Mouse (Mus musculus) 3134 (cell line): Measurements from ENCODE around the gene Slpi.
"Not testable (repeated sequence)": the region's sequence is repeated elsewhere in the genome, so short reads cannot be mapped to it uniquely, and the experiment has no call there.

Experiments
- DNase-seq: peaks from one replicate; pipeline ENCODE4 v3.0.0-alpha.2; 2011; ENCODE audit warnings: low spot score; ENCODE audit not compliant: insufficient read length; ENCODE audit errors: extremely low read depth

Slpi gene

DNA sequence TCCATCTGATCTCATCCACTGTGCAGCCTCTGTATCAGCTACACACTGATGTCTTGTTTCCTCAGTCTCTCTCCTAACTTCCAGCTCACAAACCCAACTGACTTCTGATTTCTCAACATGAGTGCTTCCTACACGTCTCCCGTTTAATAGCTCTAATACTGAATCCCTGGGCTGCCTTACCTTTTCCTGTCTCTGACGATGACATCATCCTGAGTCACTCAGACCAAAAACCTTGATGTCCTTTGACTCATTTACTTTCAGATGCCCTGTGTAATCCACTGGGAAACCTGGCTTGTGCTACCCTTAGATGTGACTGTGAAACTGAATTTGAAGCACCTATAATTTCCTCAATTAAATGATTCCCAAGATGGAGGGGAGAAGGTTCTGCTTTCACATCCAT, 5.9 kb downstream of the Slpi start:
- DNase-seq: no peak

DNA sequence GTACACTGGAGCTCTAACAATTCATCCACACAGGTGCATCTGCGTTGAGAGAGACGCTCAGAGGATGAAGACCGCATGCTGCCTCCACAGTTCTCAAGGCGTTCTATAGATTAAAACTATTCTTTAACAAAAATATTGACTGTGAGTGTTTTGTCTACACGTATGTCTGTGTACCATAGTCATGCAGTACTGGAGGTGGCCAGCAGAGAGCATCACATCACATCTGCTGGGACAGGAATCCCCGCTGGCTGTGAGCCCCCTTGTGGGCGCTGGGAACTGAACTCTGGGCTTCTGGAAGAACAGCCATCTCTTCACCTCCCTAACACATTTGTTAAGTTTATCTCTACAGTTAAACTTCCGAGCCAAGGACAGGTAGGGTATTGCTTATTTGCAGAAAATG, 7.2 kb downstream of the Slpi start:
- DNase-seq: no peak

DNA sequence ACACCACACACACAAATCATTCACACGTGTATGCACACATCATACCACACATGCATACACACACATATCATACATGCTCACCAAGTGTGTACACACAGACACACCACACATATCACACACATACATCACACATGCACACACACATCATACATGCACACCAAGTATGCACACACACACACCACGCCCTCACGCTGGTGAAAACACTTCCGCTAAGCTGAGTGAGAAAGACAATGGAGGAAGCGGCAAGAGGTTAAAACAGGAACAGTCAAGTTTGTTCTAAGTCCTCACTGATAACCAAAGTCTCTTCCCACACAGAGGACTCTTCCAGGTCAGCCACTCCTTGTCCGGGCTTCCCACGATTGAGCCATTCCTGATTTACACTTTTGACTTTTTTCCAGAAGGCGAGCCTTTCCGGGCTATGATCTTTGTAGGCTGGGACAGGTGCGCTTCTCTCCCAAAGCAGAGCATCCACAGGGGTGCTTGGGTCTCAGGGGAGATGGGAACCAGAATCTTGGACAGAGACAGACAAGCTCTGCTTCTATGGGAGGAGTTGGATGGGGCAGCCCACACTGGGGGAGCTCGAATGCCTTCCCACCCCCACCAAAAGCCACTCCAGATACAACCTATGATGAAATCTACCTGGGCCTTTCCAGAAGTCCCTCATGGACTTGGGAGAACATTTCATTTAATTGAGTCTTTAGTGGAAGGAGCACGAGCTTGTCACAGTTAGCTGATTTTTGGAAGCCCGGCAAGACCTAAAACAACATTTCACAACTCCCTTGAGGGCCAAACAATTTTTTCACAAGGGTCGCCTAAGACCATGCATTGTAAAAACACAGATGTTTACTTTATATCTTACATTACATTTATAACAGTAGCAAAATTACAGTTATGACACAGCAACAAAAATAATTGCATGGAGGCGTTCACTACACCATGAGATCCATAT, 11.1 kb downstream of the Slpi start:
- DNase-seq: peak; percentile 43

DNA sequence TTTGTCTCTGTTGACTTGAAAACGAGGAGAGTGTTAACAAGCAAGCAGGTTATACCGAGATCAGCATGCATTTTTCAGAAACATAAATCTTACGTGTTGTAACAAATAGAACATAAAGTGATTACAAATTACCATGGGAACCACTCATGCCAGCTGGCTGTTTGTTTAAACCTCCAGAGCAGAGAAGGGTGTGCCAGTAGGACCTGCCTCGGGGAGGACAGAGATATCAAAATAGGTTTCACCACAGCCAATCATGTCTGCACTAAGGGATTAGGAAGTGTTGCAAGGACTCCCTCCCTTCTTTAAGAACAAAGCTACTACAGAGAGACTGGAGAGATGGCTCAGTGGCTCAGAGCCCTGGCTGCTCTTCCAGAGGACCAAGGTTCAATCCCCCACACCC, 15.7 kb downstream of the Slpi start:
- DNase-seq: no peak

DNA sequence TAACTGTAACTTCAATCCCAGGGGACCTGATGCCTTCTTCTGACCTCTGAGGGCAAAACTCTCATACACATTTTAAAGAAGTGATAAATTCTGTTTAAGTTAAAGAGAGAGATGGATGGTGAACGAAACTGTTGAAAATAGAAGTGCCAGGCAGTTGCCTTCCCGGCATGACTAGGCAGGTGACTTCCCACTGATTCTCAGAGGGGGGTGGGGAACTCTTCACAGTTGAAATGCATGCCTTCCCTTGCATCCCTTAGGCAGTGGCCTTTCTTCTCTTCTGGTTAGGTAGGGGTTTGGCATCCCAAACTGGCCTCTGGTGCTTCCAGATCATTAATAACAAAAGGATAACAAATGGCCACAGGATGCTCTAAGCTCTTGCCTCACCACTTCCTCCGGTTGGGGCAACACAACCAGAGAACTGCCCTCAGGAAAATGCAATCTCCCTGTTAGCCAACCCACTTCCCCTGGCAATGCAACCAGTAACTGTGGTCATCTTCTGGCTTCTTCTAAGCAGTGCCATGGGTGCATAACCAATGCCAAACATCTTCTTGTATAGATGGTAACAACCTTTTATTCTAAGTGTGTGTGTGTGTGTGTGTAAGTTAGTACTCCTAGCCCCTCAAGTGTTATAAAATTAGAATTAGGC, 16.4 kb downstream of the Slpi start:
- peak; percentile 50 for DNase-seq

DNA sequence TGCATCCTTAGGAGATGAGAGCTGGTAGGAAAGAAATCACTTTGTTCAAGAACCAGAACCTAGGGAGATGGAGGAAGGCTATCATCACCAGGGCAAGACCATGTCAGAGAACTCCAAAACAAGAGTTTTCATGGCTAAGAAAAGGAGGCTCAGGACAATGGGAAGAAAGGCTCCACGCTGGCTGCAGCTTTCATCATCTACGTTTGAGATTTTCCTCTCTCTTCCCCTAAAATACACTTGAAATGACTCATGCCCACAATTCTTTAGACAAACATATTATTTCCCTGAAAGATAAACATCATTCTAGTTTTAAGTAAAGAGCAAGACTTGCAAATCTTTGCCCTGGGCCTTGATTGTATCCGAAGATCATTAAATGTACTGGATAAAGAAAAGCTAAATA, 17.5 kb downstream of the Slpi start:
- no peak for DNase-seq

DNA sequence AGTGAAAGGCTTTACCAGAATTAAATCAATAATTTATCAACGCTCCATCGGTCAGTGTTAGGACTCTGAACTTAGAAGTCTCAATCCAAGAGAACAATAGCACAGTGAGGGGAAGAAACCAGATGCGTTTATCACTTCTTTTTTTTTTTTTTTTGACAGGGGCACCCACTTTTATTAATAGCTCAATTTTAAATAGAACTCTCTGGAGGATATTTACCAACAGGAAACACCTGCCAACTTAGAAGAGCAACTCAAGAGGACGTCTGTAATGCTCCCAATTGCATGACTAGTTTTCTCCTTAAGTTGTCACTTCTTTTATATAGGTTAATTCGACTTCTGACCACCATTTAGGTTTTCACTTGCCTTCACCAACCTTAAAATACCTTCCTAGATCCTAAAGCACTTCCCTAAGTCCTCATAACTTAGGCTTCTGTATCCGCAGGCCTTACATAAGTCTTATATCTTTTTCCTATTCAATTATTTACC, 20.2 kb downstream of the Slpi start:
- no peak for DNase-seq

DNA sequence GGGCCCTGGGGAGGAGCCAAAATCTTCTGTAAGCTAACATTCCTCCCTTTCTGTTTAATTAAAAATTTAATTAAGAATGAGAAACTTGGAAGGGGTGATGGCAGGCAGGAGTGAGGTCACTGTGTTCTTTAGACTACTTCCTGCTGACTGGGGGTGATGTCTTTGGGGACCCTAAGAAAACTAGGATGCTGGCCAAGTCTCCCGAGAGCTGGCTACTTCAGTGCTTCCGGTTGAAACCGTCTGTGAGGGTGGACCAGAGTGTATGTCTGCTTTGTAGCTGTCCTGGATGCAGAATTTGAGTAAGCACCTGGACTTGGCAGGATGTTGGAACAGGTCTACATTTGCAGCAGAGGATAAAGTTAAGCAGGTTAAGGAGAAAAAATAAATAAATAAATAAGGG, 21.9 kb downstream of the Slpi start:
- DNase-seq: no peak

DNA sequence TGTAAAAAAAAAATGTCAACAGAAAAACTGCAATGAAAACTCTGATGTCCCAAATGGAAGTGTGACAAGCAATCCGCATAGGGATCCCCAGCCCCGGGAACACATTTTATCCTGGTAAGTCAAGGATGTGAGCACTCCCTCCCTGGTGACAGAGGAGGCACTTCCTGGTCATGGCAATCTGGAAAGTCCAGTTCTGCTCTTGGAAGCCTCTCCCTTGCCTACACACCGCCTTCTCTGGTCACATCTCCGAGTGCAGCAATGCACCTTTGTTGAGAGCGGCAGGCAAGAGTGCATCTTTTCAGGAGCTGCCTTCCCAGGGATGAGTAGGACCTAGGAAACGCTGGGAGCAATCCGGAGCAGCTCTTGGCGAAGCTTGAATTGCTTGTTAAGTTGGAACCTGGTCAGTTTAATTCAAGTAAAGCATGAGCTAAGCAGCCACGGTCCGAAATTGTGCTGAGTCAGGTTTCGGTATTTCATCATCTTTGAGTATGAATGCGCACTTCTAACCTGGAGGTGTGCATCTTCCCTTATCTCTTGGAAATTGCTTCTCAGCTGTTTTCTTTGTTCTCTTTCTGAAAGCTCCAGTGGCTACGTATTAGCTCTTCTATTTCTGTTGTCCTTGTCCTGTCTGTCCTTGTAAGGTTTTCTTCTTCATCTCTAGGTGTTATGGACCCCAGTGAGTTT, 27.8 kb downstream of the Slpi start:
- no peak for DNase-seq

DNA sequence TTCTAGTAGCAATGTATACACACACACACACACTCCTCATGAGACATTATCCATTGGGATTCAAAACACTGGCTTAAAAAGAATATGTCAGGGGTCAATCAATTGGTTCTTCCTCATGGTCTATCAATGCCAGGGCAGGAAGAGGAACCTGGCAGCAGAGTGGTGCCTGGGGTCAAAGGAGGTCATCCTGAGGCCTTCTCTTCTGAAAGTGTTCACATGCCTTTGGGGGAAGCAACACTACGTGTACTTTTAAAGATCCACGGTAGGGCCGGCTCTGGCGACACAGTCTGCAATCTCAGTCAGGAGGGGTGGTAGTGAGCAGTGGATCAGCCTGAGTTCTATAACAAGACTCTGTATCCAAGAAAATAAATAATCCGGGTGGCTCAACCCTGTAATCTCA, 29.2 kb downstream of the Slpi start:
- DNase-seq: no peak

DNA sequence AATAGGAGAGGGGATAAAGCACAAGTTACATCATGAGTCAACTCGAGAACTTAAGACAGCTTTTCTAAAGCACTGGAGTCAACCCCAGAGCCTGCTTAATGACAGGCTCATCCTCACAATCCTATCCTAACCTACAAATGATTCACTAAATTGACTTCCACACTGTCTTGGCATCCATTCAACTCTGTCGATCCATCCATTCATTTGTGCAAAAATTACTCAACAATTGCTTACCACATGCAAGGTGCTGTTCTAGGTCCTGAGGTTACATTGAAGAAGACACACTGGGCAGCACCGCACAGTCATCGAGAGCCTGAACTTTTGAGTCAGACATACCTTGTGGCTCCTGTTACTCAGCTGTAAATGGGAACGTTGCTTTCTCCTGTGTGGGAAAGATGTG, 29.9 kb downstream of the Slpi start:
- DNase-seq: no peak

DNA sequence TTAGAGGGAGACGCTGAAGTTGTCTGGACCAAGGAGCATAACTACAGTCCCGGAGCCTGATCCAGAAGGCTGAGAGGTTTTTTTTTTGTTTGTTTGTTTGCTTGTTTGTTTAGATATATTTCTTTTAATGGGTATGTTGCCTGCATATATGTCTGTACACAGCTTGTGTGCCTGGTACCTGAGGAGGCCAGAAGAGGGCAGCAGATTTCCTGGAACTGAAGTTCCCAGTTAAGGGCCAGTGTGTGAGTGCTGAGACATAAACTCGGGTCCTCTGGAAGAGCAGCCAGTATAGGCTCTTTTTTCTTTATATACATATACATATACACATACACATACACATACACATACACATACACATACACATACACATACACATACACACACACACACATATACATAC, 30.5 kb downstream of the Slpi start:
- no peak for DNase-seq

DNA sequence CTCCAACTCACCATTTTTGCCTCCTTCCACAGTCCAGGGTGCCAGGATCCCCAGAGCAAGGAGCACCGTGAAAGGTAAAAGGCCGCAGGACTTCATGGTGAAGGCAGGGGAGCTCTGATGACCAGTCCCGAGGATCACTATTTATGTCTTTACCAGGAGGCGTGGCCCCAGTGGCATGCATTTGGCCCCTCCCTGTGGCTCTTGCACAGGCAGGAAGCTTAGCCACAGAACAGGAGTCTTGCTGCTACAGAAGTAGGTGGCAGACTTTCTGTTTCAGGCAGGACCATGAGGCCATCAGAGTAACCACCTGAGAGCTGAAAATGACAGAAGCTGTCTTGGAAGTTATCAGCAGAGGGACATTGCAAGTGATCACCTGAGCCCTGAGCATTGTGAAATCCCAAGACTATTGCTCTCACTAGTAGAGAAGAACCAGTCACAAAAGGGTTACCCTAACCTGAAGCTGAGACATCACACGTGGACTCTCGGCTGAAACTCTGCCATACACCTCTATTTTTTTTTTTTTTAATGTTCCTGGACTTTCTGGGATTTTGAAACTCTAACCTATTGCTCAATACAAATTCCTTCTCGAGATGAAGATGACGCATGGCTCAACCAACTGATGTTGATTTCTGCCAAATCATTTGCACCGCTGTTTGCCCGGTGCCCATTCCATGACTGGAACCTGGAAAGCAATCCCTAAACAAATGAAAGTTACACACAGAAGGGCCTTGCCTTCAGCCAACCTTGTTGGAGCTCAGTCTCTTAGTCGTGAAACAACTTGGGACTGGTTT, 32.5 kb downstream of the Slpi start:
- peak; percentile 76 for DNase-seq

DNA sequence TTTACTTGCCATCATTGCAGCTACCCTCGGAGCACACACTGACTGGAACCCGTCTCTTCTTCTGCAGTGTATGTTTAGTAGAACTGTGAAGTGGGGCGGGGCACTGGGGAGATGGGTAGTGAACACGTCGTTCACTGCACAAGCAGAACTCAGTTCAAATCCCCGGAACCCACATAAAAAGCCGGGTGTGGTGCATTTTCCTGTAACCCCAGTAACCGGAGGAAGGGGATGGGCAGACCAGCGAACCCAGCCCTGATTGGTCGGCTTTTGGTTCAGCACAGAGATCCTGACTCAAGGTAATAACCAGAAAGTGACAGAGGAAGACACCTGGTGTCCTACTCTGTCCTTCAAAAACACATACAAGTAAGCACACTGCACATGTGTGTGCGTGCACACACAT, 35.5 kb downstream of the Slpi start:
- DNase-seq: no peak

DNA sequence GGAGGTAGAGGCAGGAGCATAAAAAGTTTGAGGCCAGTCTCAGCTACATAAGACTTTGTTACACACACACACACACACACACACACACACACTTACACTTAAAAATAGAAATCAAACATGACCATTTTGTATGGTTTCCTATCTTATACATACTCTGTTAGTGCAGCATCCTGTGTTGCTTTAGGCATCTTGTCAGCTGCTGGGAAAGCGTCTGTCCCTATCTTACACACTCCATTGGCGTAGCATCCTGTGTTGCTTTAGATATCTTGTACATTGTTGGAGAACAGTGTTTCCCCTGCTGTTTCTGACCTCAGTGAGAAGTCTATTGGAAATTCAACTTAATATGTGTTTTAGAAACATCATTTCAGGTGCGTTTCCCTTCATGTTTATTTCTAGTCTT, 36.2 kb downstream of the Slpi start:
- DNase-seq: no peak

DNA sequence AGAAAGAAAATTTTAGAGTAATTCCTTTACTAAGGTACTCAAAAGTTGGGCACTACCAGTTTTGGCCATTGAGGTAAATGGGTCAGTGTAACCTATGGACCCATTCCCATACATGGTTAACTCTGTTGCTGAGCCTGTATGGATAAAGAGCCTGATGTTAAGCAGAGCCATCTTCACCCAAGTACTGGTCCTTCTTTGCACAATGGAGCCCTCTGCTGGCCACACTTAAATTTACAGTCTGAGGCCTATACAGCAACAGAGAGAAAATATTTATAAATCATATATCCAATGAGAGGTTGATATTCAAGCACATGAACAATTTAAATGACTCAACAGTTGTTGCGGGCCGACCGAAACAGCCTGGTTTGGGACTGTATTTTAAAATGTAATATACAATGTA, 39.9 kb downstream of the Slpi start:
- no peak for DNase-seq

DNA sequence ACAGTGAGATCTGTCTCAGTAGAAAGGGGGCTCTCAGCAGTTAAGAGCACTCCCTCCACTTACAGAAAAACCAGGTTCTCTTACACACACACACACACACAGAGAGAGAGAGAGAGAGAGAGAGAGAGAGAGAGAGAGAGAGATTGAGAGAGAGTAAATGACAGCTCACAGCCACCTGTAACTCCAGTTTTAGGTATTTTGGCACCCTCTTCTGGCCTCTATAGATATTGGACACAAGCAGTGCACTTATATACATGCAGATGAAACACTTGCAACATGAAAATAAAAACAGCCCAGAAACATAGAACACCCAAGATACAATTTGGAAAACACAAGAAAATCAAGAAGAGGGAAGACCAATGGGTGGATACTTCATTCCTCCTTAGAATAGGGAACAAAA, 41.2 kb downstream of the Slpi start:
- not testable (repeated sequence) for DNase-seq

DNA sequence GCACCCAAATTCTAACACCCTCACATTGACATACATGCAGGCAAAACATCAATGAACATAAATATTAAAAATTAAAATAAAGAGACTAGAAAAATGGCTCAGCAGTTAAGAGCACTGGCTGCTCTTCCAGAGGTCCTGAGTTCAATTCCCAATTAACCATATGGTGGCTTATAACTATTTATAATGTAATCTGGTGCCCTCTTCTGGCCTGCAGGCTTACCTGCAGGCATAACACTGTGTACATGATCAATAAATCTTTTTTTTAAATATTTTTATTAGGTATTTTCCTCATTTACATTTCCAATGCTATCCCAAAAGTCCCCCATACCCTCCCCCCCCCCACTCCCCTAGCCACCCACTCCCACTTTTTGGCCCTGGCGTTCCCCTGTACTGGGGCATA, 45.2 kb downstream of the Slpi start:
- not testable (repeated sequence) for DNase-seq

DNA sequence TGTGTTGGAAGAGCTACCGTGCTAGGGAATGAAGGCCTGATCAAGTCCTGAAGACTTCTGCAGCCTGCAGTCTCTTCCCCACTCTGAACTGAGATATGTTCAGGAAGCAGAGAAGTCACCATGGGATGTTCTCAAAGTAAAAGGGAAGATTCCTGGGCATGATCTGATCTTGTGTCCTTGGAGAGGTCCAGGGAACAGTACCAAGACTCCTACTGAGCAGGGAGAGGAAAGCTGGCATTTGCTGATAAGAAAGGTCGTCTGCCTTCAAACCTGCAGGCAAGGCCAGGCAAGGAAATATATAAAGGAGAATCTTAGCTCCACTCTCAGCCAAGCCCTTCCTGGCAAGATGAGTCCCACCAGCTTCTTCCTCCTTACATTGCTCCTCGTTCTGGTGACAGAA, 56.5 kb downstream of the Slpi start, which contains the start of gene Svs5:
Gene Svs5, plus strand, starts transcription at position 301 of the 400 bp plus-strand sequence.
- DNase-seq: not testable (repeated sequence)

DNA sequence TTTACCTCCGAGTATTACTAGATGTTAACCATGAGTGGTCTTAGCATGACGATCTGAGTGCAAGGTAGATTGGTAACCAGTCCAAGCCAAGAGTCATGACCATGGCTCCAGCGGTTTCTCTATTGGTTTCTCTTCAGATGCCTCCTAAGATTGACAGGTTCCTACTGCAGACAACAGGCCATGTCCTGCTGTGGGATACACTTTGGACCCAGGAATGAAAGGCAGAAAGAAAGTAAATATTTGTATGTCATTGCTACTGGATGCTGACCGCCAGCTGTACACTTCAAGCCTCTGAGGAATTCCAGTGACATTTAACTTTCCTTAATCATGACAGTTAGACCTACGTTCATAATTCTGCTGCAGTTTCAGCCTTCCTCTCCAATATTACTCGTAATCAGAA, 67.9 kb downstream of the Slpi start:
- no peak for DNase-seq

DNA sequence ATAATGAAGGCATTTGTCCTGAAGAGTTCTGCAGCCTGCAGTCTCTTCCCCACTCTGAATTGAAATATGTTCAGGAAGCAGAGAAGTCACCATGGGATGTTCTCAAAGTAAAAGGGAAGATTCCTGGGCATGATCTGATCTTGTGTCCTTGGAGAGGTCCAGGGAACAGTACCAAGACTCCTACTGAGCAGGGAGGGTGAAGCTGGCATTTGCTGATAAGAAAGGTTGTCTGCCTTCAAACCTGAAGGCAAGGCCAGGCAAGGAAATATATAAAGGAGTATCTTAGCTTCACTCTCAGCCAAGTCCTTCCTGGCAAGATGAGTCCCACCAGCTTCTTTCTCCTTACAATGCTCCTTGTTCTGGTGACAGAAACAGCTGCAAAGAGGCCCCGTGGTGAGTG, 72.4 kb downstream of the Slpi start, which contains the start of gene Svs6:
Gene Svs6, plus strand, starts transcription at position 301 of the 400 bp plus-strand sequence.
- not testable (repeated sequence) for DNase-seq
